Mouse (Mus musculus): Measurements from ENCODE around the gene Plekhg5.
A peak's percentile ranks its signal among the peaks of the same experiment; 100 is the strongest.

The Plekhg5 gene

DNA sequence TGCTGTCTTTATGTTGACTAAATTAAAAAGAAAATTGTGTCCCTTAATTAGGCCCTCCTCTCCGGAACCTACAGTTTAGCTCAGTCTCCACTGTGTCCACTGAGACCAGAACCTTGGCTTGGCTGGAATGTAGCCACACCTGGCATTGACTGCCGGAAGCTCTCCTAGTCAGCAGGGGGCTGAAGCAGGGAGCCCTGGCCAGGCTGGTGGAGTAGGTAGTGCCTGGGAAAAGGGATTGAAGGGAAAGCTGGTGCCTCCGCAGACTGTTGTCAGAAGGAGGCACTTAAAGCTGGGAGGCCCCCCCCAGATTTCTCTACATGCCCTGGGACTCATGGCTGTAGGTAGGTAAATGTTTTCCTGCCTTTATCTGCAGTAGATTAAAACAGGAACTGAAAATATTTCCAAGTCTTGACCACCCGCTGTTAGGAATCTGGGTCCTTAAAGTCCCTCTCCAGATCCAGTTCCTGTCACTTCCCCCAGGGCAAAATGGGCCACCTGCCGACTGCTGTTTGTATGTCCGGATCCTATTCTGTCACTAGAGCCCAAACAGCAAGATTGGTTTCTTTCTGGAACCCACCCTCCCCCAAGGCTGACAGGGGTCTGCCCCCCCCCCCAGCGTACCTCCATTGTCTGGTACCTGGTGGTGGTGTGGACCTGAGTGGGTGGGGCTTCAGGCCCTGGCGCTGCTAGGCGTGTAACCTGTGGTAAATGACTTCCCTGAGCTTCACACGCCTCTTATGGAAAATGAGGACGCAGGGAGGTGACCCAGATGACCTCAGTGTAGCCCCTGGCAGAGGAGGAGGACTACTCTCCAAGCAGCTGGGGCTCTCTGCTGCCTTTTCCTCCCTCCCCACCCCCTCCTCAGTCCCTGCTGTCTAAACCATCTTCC lies 25.9 kb downstream of the Plekhg5 start:
- no peak for DNase-seq (ENCODE audit: low spot score)

GRCm38 (mm10) chr4:152100541-152100940 lies 28.2 kb downstream of the Plekhg5 start:
- DNase-seq (ENCODE audit: low spot score), result peak; percentile 72

- DNase-seq (ENCODE audit: low spot score), result no peak
Observed at GRCm38 (mm10) chr4:152101081-152101653, 28.9 kb downstream of the Plekhg5 start.

DNA sequence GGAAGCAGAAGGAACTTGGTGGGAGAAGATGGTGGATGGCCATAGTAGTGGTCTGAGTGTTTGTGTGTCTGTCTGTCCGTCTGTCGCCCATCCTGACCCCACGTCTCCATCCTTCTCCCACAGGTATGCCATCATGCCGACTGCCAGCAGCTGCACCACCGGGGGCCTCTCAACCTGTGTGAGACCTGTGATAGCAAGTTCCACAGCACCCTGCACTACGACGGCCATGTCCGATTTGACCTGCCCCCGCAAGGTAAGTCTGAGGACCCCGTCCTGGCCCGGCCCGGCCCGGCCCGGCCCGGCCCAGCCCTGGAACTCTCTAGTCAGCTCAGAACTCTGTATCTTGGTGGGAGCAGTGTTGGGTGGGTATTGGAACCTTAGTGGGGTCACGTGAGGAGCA lies 29.6 kb downstream of the Plekhg5 start:
- DNase-seq (ENCODE audit: low spot score), result no peak

DNA sequence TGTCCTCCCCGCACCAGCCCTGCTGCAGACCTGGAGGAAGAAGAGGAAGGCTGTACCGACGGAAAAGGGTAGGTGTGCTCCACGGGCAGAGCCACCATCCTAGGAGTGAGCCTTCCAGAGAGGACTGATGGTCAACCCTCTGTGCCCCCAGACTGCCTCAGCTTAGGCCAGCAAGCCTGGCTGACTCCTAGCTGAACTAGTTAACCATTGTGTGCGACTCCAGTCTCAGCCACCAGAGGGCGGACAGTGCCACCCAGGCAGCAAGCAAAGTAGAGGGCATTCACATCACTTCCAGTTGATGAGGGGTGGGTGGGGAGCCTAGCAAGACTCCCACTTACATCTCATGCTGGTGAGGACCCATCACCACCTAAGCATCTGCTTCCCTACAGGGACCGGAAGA lies 30.7 kb downstream of the Plekhg5 start:
- DNase-seq (ENCODE audit: low spot score), result peak; percentile 72

DNA sequence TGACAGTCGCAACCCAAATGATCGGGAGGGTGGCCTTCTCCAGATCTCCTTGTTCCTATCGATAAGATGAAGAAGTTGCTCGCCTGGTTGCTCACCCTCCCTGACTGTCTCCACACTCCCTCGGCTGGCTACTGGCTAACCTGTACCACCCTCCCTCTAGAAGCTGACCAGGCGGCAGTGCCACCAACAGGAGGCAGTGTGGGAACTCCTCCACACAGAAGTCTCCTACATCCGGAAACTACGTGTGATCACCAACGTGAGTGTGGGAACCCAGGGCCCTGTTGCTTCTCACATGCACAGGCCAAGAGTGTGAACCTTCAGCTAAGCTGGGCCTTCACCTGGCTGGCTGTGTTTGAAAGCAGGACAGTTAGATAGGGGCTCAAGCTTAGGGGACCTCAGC lies 34.4 kb downstream of the Plekhg5 start:
- no peak for DNase-seq (ENCODE audit: low spot score)

DNA sequence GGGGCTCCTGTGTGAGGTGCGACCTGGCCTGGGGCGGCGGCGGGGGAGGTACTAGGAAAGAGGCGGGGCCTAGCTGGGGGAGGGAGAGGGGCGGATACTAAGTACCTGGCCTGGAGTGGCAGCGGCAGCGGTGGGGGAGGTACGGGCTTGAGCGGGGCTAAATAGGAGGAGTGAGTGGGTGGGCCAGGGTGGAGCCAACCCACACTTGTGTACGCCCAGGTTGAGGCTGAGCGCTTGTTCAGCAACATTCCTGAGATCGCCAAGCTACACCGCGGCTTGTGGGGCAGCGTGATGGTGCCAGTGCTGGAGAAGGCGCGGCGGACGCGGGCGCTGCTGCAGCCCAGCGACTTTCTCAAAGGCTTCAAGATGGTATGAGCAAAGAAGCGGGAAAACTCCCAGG lies 35.2 kb downstream of the Plekhg5 start:
- no peak for DNase-seq (ENCODE audit: low spot score)

DNA sequence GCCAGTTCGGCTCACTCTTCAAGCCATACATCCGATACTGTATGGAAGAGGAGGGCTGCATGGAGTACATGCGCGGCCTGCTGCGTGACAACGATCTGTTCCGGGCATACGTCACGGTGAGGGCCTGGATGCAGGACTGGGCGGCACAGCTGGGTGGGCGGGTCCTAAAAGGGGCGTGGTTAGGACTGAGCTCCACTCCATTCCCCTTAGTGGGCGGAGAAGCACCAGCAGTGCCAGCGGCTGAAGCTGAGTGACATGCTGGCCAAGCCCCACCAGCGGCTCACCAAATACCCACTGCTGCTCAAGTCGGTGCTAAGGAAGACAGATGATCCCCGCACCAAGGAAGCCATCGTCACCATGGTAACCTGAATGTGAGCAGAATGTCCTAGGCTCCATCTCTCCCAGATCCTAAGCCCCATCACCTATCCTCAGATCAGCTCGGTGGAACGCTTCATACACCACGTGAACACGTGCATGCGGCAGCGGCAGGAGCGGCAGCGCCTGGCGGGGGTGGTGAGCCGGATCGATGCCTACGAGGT lies 35.7 kb downstream of the Plekhg5 start:
- peak; percentile 58 for DNase-seq (ENCODE audit: low spot score)

GRCm38 (mm10) chr4:152108673-152109072 lies 36.4 kb downstream of the Plekhg5 start:
- no peak for DNase-seq (ENCODE audit: low spot score)

GRCm38 (mm10) chr4:152109509-152109908 lies 37.2 kb downstream of the Plekhg5 start:
- no peak for DNase-seq (ENCODE audit: low spot score)

DNA sequence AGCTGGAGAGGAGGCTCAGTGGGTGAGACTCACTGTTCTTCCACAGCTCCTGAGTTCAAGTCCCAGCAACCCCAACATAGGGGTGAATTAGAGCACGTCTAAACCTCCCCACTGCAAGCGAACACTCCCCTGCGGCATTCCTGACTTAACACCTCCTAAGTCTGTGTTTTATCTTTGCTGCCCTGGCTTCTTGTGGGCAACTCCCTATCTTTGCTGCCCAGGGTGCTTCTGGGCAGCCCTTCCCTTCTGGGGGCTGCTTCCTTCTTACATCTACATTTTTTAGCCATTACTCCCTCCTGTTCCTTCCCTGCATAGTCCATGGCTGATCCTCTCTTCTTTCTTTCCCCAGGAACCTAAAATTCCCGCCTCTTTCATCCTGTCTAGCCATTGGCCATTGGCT lies 38.4 kb downstream of the Plekhg5 start:
- no peak for DNase-seq (ENCODE audit: low spot score)

- DNase-seq (ENCODE audit: low spot score), result no peak
Observed at GRCm38 (mm10) chr4:152112329-152112728, 40.0 kb downstream of the Plekhg5 start.

DNA sequence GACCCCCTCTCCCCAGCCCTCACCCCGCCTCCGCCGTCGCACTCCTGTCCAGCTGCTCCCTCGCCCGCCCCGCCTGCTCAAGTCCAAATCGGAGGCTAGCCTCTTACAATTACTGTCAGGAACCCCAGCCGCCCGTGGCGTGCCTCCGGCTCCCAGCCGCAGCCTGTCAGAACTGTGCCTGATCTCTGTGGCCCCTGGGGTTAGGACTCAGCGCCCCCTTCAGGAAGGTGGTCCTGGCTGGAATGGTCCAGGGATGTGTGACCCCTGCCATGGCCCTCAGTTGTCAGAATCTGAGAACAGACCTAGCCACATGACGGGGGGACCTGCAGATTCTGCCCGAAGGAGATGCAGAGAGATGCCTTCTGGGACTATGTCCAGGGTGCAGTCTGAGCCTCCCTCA lies 41.8 kb downstream of the Plekhg5 start:
- DNase-seq (ENCODE audit: low spot score), result no peak

GRCm38 (mm10) chr4:152115921-152116612 lies 43.8 kb downstream of the Plekhg5 start, which contains the start of gene Tnfrsf25:
Gene Tnfrsf25, plus strand, starts transcription at chr4:152115934.
- no peak for DNase-seq (ENCODE audit: low spot score)

GRCm38 (mm10) chr4:152117538-152117937 lies 45.2 kb downstream of the Plekhg5 start:
- DNase-seq (ENCODE audit: low spot score), result no peak

GRCm38 (mm10) chr4:152119396-152120292 lies 47.3 kb downstream of the Plekhg5 start:
- no peak for DNase-seq (ENCODE audit: low spot score)

DNA sequence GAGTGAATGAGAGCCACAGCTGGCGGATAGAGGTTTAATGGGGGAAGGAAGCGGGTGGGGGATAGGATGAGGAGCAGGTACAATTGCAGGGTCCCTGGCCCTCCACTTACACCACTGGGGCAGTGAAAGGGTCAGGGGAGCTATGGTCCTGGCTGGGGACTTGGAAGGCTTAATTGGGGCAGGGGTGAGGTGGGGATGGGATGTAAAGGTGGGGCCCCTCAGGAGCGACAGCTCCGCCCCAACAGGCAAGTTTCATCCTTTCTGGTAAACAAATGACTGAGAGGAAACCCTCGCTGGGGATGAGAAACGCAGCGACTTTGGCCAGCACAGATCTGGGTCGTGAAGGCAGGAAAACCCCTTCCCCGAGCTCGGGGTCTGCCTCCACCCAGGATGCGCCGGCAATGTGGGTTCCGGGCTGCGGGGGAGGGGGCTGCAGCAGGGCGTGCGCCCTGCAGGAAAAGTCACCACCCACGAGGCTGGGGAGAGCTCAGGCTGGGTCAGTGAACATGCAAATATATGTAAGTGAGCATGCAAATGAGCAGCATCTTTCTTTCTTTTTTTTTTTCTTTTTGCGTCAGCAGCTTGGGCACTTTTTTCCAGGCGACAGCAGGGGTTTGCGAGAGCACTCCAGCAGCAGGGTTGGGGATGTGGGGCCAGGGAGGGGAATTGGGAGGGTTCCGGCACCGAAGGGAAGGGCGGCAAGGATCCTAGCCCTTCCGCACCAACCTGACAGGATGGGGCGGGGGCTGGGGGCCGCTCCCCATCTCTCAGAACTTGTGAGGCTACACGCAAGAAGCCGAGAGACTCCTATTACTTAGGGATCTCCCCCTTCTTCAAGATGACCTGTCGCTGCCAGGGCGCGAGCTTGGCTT lies 48.2 kb downstream of the Plekhg5 start:
- no peak for DNase-seq (ENCODE audit: low spot score)

- no peak for DNase-seq (ENCODE audit: low spot score)
Observed at GRCm38 (mm10) chr4:152121183-152121505, 48.8 kb downstream of the Plekhg5 start.

- no peak for DNase-seq (ENCODE audit: low spot score)
Observed at GRCm38 (mm10) chr4:152124361-152124961, 52.2 kb downstream of the Plekhg5 start.

All from left cerebral cortex, adult 11 months (tissue).